Comparison of ENCODE assay signal across 8 mouse cellular contexts in genomic region chr10:38848884-38849499, GRCm38 (mm10). TPM values are rescaled to one million over a fixed set of nuclear protein-coding genes. Genes with fewer than 3 reads are reported as not detected.
DNase-seq lines count a peak whose midpoint lies in the region.

No protein-coding gene starts in this region.

- peak; percentile 1 for DNase-seq in 3134 (ENCODE audit: extremely low read depth, insufficient read length, low spot score)
- DNase-seq in NIH3T3 (ENCODE audit: low read depth) = peak; percentile 85
- peak; percentile 91 to 92 for DNase-seq in cerebellum, postnatal 14 days
- DNase-seq in gastrocnemius, adult 18-20 months (ENCODE audit: low spot score) = peak; percentile 69
- peak; percentile 44 to 84 for DNase-seq in kidney, postnatal 36 days
- DNase-seq in lung, adult 18-20 months = peak; percentile 34 to 45
- DNase-seq in retina, embryonic 14.5 days (ENCODE audit: low spot score) = peak; percentile 86
- peak; percentile 32 to 50 for DNase-seq in urinary bladder, adult 18-20 months (ENCODE audit: low spot score in 2 of 2)

RNA-seq across cellular contexts. Expression of gene Rfpl4b, which starts 27.4 kb away (rescaled TPM):
- total RNA-seq in gastrocnemius, adult 18-20 months (2021) = not detected

Comparison
In these comparisons a context has a peak if more than half of its experiments do, and no peak if none do; other contexts are left out.
1. Peak in every context shown above with its lines: DNase-seq.
2. DNase-seq: peak in every context shown above with its lines; median percentile 92 in cerebellum, postnatal 14 days; 86 in retina, embryonic 14.5 days; 85 in NIH3T3; 69 in gastrocnemius, adult 18-20 months; 64 in kidney, postnatal 36 days; 41 in urinary bladder, adult 18-20 months; 40 in lung, adult 18-20 months; 1 in 3134.